Comparison of ENCODE assay signal across 21 mouse cellular contexts in the genomic region with DNA sequence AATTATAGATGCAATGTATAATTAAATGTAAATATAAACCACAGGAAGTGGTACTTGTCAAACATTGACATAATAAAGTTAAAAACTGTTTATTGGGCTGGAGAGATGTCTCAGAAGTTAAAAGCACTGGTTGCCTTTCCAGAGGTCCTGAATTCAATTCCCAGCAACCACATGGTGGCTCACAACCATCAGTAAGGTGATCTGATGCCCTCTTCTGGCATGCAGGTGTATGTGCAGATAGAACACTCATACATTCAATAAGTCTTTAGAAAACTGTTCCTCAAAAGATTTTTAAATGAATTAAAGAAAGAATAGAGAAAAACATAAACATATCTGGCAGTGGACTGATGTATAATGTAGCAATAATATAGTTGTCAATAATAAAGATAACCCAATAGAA.
DNase-seq lines count a peak whose midpoint lies in the region; ATAC-seq and TF ChIP-seq lines count a peak whose summit lies in the region.
"Had no signal": no experiment of that assay in that cellular context is flagged by ENCODE, and none has a peak within 500 bp of the region (broad histone marks: within the 10 kb centered on the region; RNA-seq: fewer than 3 reads in every experiment).

No protein-coding gene starts in this region.

- no peak overlapping the region for H3K4me3 ChIP-seq in intestine, postnatal 0 days (ENCODE audit: low read depth, low read length)
- no peak overlapping the region for H3K4me3 ChIP-seq in intestine, embryonic 16.5 days (ENCODE audit: low read length)
- H3K4me3 ChIP-seq in lung, postnatal 0 days (ENCODE audit: low read depth, low read length), result no peak overlapping the region
- H3K4me3 ChIP-seq: forebrain, embryonic 13.5 days; limb, embryonic 13.5 days; stomach, embryonic 15.5 days had no signal

- no peaks in the 10 kb centered on the region for H3K9me3 ChIP-seq in intestine, postnatal 0 days (ENCODE audit: control insufficient read depth)
- H3K9me3 ChIP-seq in intestine, embryonic 16.5 days (ENCODE audit: control insufficient read depth, low read length), result no peaks in the 10 kb centered on the region
- no peaks in the 10 kb centered on the region for H3K9me3 ChIP-seq in lung, postnatal 0 days (ENCODE audit: low read length)
- H3K9me3 ChIP-seq: forebrain, embryonic 13.5 days; limb, embryonic 13.5 days; stomach, embryonic 15.5 days had no signal

- TF ChIP-seq CTCF in intestine, postnatal 0 days (IDR thresholded peaks at IDR 0.05; ENCODE audit: low read depth), result peak; percentile 40
- peak; percentile 46 for TF ChIP-seq CTCF in lung, postnatal 0 days (IDR thresholded peaks at IDR 0.05)

- no peaks in the 10 kb centered on the region for H3K27me3 ChIP-seq in intestine, postnatal 0 days (replicated peaks; ENCODE audit: control insufficient read depth, insufficient read depth, low read length)
- no peaks in the 10 kb centered on the region for H3K27me3 ChIP-seq in intestine, embryonic 16.5 days (replicated peaks; ENCODE audit: control insufficient read depth, insufficient read depth, low read length)
- H3K27me3 ChIP-seq in lung, postnatal 0 days (replicated peaks; ENCODE audit: insufficient read depth, low read length), result no peaks in the 10 kb centered on the region
- H3K27me3 ChIP-seq: forebrain, embryonic 13.5 days; limb, embryonic 13.5 days; stomach, embryonic 15.5 days had no signal

- TF ChIP-seq EP300 in lung, postnatal 0 days (IDR thresholded peaks at IDR 0.05), result no peak

- H3K27ac ChIP-seq in intestine, postnatal 0 days (ENCODE audit: low read depth, low read length), result no peak overlapping the region
- no peak overlapping the region for H3K27ac ChIP-seq in intestine, embryonic 16.5 days (ENCODE audit: low read length)
- no peak overlapping the region for H3K27ac ChIP-seq in lung, postnatal 0 days (ENCODE audit: low read length)
- H3K27ac ChIP-seq: forebrain, embryonic 13.5 days; hindbrain, embryonic 14.5 days; limb, embryonic 13.5 days; liver, embryonic 14.5 days; stomach, embryonic 15.5 days had no signal

- ATAC-seq in CD4-positive, CD25-positive, alpha-beta regulatory T cell, adult 4 months, result no peak
- no peak for ATAC-seq in intestine, postnatal 0 days
- no peak for ATAC-seq in intestine, embryonic 16.5 days
- no peak for ATAC-seq in lung, postnatal 0 days
- ATAC-seq in megakaryocyte progenitor cell, adult 5-6 weeks (replicated peaks; ENCODE audit: poor library complexity), result no peak
- ATAC-seq: forebrain, embryonic 13.5 days; midbrain, embryonic 16.5 days had no signal

- H3K9ac ChIP-seq in intestine, postnatal 0 days (ENCODE audit: low read depth, low read length), result no peak overlapping the region
- no peak overlapping the region for H3K9ac ChIP-seq in intestine, embryonic 16.5 days (ENCODE audit: low read depth, low read length)
- H3K9ac ChIP-seq in lung, postnatal 0 days (replicated peaks; ENCODE audit: low read depth), result no peak overlapping the region
- H3K9ac ChIP-seq: forebrain, embryonic 13.5 days; hindbrain, embryonic 14.5 days; limb, embryonic 13.5 days; liver, embryonic 14.5 days; stomach, embryonic 15.5 days had no signal

- peak; percentile 19 for DNase-seq in CD4-positive, CD25-positive, alpha-beta regulatory T cell, adult 2 months (ENCODE audit: low read depth, low spot score)
- DNase-seq in lung, postnatal 0 days (ENCODE audit: low spot score), result no peak
- no peak for DNase-seq in lung, postnatal 36 days
- peak; percentile 12 for DNase-seq in induced T-regulatory cell, adult 2 months (ENCODE audit: low read depth)
- DNase-seq: cerebellum, adult 2 months; gastrocnemius, postnatal 14 days; kidney, adult 18-20 months; kidney, postnatal 36 days; layer of hippocampus, adult 9-11 months; lung, postnatal 14 days; thymus, adult 2 months had no signal

- no peak overlapping the region for H3K4me2 ChIP-seq in intestine, postnatal 0 days (replicated peaks; ENCODE audit: low read depth)
- H3K4me2 ChIP-seq in intestine, embryonic 16.5 days (ENCODE audit: low read depth, low read length), result no peak overlapping the region
- H3K4me2 ChIP-seq in lung, postnatal 0 days (replicated peaks; ENCODE audit: low read depth, low read length), result no peak overlapping the region
- H3K4me2 ChIP-seq: forebrain, embryonic 13.5 days; hindbrain, embryonic 14.5 days; limb, embryonic 13.5 days; stomach, embryonic 15.5 days had no signal

- no peaks in the 10 kb centered on the region for H3K4me1 ChIP-seq in intestine, postnatal 0 days (replicated peaks; ENCODE audit: control insufficient read depth, insufficient read depth, low read length)
- H3K4me1 ChIP-seq in intestine, embryonic 16.5 days (ENCODE audit: control insufficient read depth, insufficient read depth, low read length), result no peaks in the 10 kb centered on the region
- no peaks in the 10 kb centered on the region for H3K4me1 ChIP-seq in lung, postnatal 0 days (ENCODE audit: insufficient read depth, low read depth, low read length)
- H3K4me1 ChIP-seq: stomach, embryonic 15.5 days had no signal

- H3K36me3 ChIP-seq in intestine, postnatal 0 days (ENCODE audit: control insufficient read depth, insufficient read depth), result no peaks in the 10 kb centered on the region
- H3K36me3 ChIP-seq in intestine, embryonic 16.5 days (ENCODE audit: control insufficient read depth, insufficient read depth, low read length), result no peaks in the 10 kb centered on the region
- H3K36me3 ChIP-seq in lung, postnatal 0 days (ENCODE audit: insufficient read depth, low read length), result no peaks in the 10 kb centered on the region
- H3K36me3 ChIP-seq: limb, embryonic 13.5 days; stomach, embryonic 15.5 days had no signal

Comparison
In these comparisons a context has a peak if more than half of its experiments do, and no peak if none do; other contexts are left out.
1. DNase-seq: peak in CD4-positive, CD25-positive, alpha-beta regulatory T cell, adult 2 months (single experiment) and induced T-regulatory cell, adult 2 months (single experiment); none in lung, postnatal 0 days (single experiment) and lung, postnatal 36 days (single experiment).